Mouse (Mus musculus) limb, embryonic 14.5 days (tissue): ENCODE measurements around the gene Abcc2. TPM values are rescaled to one million over a fixed set of nuclear protein-coding genes. Genes with fewer than 3 reads are reported as not detected.

Source experiments
- ATAC-seq: fragments of 200-750 bp; cut with Nextera tagmentation; 2 replicates; pipeline ENCODE4 v1.8.0; 2017; ENCODE audit warnings: low read depth, moderate number of reproducible peaks, moderate TSS enrichment; ENCODE audit not compliant: low FRiP score
- DNase-seq: peaks from one replicate; pipeline ENCODE4 v3.0.0-alpha.2; 2015; ENCODE audit warnings: low spot score
- H3K27ac ChIP-seq: fragments of 300-500 bp; sonication (generic); replicated peaks from 2 replicates; pipeline ENCODE4 v1.5.1; 2014; ENCODE audit warnings: low read depth, mild to moderate bottlenecking, low read length, moderate library complexity, mixed read lengths
- H3K27me3 ChIP-seq: fragments of 300-500 bp; sonication (generic); 2 replicates; pipeline ENCODE4 v1.6.1; 2014; ENCODE audit warnings: low read length, mixed read lengths; ENCODE audit not compliant: control insufficient read depth, insufficient read depth
- H3K36me3 ChIP-seq: fragments of 300-500 bp; sonication (generic); 2 replicates; pipeline ENCODE4 v1.6.1; 2014; ENCODE audit warnings: mild to moderate bottlenecking, low read length, moderate library complexity, mixed read lengths; ENCODE audit not compliant: control insufficient read depth, insufficient read depth
- H3K4me1 ChIP-seq: fragments of 300-500 bp; sonication (generic); 2 replicates; pipeline ENCODE4 v1.6.1; 2014; ENCODE audit warnings: antibody characterized with exemption, low read length, mixed read lengths; ENCODE audit not compliant: control insufficient read depth, insufficient read depth
- H3K4me2 ChIP-seq: fragments of 300-500 bp; sonication (generic); replicated peaks from 2 replicates; pipeline ENCODE4 v1.6.1; 2014; ENCODE audit warnings: low read depth, mild to moderate bottlenecking, low read length, moderate library complexity; ENCODE audit not compliant: severe bottlenecking
- H3K4me3 ChIP-seq: fragments of 300-500 bp; sonication (generic); replicated peaks from 2 replicates; pipeline ENCODE4 v1.5.1; 2014; ENCODE audit warnings: low read length
- H3K9ac ChIP-seq: fragments of 300-500 bp; sonication (generic); 2 replicates; pipeline ENCODE4 v1.6.1; 2014; ENCODE audit warnings: mild to moderate bottlenecking, low read depth, low read length, moderate library complexity; ENCODE audit not compliant: severe bottlenecking
- H3K9me3 ChIP-seq: fragments of 300-500 bp; sonication (generic); 2 replicates; pipeline ENCODE4 v1.6.1; 2016; ENCODE audit warnings: low read length; ENCODE audit not compliant: control insufficient read depth
- POLR2A ChIP-seq: fragments of 200-500 bp; IDR thresholded peaks from 2 replicates; pipeline ENCODE4 v1.8.0; 2012; ENCODE audit warnings: inconsistent platforms, mild to moderate bottlenecking, moderate library complexity, borderline replicate concordance; ENCODE audit not compliant: insufficient read depth, insufficient read length; ENCODE audit errors: extremely low read depth
- WGBS: fragments of 180-500 bp; shearing (Covaris S2); extraction: QIAGEN DNeasy Blood & Tissue Kit; methylation state at CpG from one replicate; pipeline ENCODE4 v1.1.7; 2014; 5-methylcytosine and 5-hydroxymethylcytosine counted together
- polyA plus RNA-seq, 2 experiments: library from polyadenylated mRNA; depleted of rRNA in 1 of 2; stranded (reverse) in 1 of 2; unstranded in 1 of 2; fragments of >200 nt; fragmentation: Nextera tagmentation in 1 of 2; extraction: Ambion mirVana in 1 of 2; gene quantifications; 2 replicates each; pipeline versions ENCODE4 v1.2.1 to v1.2.3; 2012 to 2014

Abcc2 gene
- polyA plus RNA-seq, 2 experiments, result 0.11 to 0.32 TPM

- DNase-seq (no peak), ATAC-seq (no peak)
- WGBS, result 57% methylated on average over 2 of the region's 2 CpGs
- Histone ChIP-seq H3K4me1 (peaks cover 26% of the 10 kb centered on the region), H3K36me3 (peaks cover 40% of the 10 kb centered on the region), H3K4me3 (no peak overlapping the region), H3K4me2 (no peak overlapping the region), H3K27ac (no peak overlapping the region), H3K27me3 (no peaks in the 10 kb centered on the region), H3K9ac (no peak overlapping the region), H3K9me3 (no peaks in the 10 kb centered on the region)
- no peak for TF ChIP-seq POLR2A
Observed at GRCm38 (mm10) chr19:43875996-43876395, 94.0 kb downstream of the Abcc2 start.

GRCm38 (mm10) chr19:43877364-43877763 is 95.4 kb downstream of the Abcc2 start:
- Histone ChIP-seq H3K9me3 (no peaks in the 10 kb centered on the region), H3K4me3 (no peak overlapping the region), H3K27me3 (no peaks in the 10 kb centered on the region), H3K27ac (no peak overlapping the region), H3K9ac (no peak overlapping the region), H3K4me2 (no peak overlapping the region), H3K4me1 (peaks cover 26% of the 10 kb centered on the region), H3K36me3 (peaks cover 27% of the 10 kb centered on the region)
- DNase-seq (no peak), ATAC-seq (no peak)
- no peak for TF ChIP-seq POLR2A
- 44% methylated on average over 8 of the region's 8 CpGs for WGBS

- Histone ChIP-seq H3K9me3 (no peaks in the 10 kb centered on the region), H3K4me1 (peaks cover 33% of the 10 kb centered on the region), H3K9ac (peak overlapping the region; percentile 82), H3K4me2 (peak overlapping the region; percentile 71), H3K27me3 (no peaks in the 10 kb centered on the region), H3K36me3 (peaks cover 16% of the 10 kb centered on the region), H3K27ac (peak overlapping the region; percentile 92), H3K4me3 (peak overlapping the region; percentile 63)
- DNase-seq (peak; percentile 49), ATAC-seq (no peak)
- 11% methylated on average over 17 of the region's 17 CpGs for WGBS
- TF ChIP-seq POLR2A, result no peak
Observed at GRCm38 (mm10) chr19:43878111-43879092, 96.4 kb downstream of the Abcc2 start.

- ATAC-seq (peak; percentile 89), DNase-seq (peak; percentile 88)
- H3K27me3 ChIP-seq, result no peaks in the 10 kb centered on the region
- peak overlapping the region; percentile 71 for H3K4me2 ChIP-seq
- peak overlapping the region; percentile 63 for H3K4me3 ChIP-seq
- peak overlapping the region; percentile 82 for H3K9ac ChIP-seq
- WGBS, result 2% methylated on average over 33 of the region's 41 CpGs
- H3K4me1 ChIP-seq, result peaks cover 36% of the 10 kb centered on the region
- H3K9me3 ChIP-seq, result no peaks in the 10 kb centered on the region
- 0 out of 2 replicates have a peak, but pooled peaks have one; percentile 9 for TF ChIP-seq POLR2A
- peak overlapping the region; percentile 92 for H3K27ac ChIP-seq
- H3K36me3 ChIP-seq, result peaks cover 4% of the 10 kb centered on the region
Observed at GRCm38 (mm10) chr19:43879401-43880212, 97.6 kb downstream of the Abcc2 start.

GRCm38 (mm10) chr19:43880420-43880819 is 98.4 kb downstream of the Abcc2 start:
- Histone ChIP-seq H3K27ac (0 out of 2 replicates have a peak overlapping the region, but pooled peaks have one; percentile 92), H3K4me3 (no peak overlapping the region), H3K4me1 (peaks cover 36% of the 10 kb centered on the region), H3K27me3 (no peaks in the 10 kb centered on the region), H3K9ac (no peak overlapping the region), H3K4me2 (peak overlapping the region; percentile 71), H3K36me3 (no peaks in the 10 kb centered on the region), H3K9me3 (no peaks in the 10 kb centered on the region)
- DNase-seq (no peak), ATAC-seq (no peak)
- WGBS, result 13% methylated on average over 3 of the region's 3 CpGs
- TF ChIP-seq POLR2A, result no peak
